Mouse (Mus musculus): Measurements from ENCODE around the gene Lrp6.

- TF ChIP-seq POLR2A (IDR thresholded peaks at IDR 0.05; ENCODE audit: control insufficient read depth, low read depth, low read length), result no peak
- TF ChIP-seq CTCF (IDR thresholded peaks at IDR 0.05; ENCODE audit: control insufficient read depth, insufficient read depth, insufficient replicate concordance, low read depth, low read length), result no peak
Measured at GRCm38 (mm10) chr6:134578039-134578438, 11.3 kb upstream of the Lrp6 start.
